Mouse (Mus musculus) ovary, adult 18-20 months (tissue): ENCODE data around the gene Vat1l.

Experiments used
- DNase-seq: peaks from one replicate; pipeline ENCODE4 v3.0.0; 2022; ENCODE audit warnings: low spot score, mixed read lengths

The Vat1l gene

DNA sequence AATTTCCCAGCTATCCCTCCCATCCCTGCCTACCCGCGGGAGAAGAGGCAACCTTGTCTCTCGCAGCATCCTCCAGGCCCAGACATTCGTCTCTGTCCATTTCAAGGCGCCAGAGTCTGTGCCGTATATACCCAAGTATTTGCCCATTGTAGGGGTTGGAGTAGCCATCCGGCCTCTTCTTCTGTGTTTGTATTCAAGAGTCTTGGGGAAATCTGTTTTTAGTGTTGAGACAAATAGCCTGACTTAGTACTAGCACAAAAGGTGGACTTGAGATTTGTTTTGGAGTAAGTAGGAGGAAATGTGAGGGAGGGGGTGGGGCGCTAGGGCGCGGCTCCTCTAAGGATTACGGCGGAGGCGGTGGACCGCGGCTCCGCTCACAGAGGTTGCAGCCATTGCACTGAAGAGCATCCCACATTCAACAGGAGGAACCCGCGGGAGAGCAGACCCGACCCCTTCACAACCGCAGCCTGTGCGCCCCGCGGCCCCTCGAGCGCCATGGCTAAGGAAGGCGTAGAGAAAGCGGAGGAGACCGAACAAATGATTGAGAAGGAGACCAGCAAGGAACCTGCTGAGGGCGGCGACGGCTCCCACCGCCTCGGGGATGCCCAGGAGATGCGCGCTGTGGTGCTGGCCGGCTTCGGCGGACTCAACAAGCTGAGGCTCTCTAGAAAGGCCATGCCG lies at the start of gene Vat1l:
TSS of gene Vat1l (plus strand) at position 392 of the 681 bp plus-strand sequence.
- no peak for DNase-seq

DNA sequence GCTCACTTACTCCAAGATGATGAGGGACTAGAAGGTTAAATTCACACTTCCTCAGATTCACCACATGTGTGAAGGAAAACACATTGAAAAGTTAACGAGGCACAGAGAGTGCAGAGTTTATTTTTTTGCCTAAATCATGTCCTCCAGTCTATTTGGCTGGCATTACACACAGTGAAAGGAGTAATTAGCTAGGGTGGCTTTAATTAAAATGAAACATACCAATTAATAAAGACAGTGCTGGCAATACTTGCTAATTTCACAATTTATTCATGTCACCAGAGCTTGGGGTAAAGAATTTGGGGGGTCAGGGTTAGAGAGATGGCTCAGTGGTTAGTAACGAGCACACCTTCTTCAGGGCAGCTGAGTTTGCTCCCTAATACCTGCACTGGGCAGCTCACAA lies 46.8 kb upstream of the Vat1l start:
- no peak for DNase-seq

DNA sequence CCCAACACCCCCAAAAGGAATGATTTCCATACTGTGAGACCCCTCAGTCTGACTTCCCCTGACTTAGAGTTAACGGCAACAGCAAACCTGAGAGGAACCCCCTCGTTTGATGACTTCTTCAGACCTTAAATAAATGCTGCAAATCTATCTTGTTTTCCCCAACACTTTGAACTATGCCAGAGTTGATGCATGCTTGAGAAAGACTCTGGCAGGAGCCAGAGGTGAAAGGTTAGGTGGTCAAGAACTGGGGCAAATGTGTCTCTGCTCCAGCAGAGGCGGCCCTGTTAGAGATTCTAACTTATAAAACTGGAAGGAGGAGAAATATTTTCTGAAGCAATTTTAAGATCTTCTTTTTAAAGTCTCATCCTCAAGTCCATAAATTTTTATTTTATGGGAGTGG lies 45.7 kb upstream of the Vat1l start:
- DNase-seq: no peak

DNA sequence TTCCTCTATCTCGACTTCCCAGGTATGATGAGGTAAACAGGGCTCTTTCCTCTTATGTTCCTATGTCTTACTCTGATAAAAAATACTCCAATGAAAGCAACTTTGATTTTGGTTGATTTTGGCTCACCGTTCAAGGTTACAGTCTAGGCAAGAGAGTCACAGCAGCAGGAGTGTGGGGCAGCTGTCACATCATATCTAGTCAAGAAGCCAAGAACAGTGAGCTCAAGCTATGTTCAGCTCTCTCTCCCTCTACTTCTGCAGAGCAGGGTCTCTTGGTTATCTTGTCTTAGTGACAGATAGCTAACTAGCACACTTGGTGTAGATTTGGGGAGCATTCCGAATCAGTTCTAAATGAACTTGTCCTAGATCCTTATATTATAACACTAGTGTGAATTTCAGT lies 41.5 kb upstream of the Vat1l start:
- DNase-seq: no peak

DNA sequence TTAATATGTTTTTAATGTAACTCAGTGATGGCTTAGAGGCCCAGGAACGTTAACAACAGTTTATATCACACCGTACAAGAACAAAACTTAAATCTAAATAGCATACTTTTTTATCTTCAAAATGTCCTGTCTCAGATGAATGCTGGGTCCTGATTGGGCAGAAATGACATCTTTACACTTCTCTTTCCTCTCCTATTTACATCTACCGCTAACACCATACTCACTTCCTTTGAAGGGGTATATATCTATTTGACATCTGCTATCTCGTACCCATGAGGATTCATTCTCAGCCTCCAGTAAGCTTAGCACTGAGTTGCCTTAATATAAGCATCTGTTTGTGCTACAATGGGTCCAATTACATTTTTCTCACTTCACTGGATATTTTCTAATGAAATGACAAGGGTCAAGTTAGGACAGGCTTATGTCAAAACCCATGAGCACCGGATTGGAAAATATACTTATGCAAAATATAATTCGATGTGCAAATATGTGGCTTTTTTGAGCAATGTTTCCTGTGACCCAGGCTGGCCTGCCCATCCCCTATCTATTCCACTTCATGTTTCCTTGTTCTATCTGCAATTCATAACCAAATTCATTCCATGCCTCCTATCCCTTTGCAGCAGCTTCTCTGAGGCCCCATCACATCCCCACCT lies 40.8 kb upstream of the Vat1l start:
- DNase-seq: no peak

DNA sequence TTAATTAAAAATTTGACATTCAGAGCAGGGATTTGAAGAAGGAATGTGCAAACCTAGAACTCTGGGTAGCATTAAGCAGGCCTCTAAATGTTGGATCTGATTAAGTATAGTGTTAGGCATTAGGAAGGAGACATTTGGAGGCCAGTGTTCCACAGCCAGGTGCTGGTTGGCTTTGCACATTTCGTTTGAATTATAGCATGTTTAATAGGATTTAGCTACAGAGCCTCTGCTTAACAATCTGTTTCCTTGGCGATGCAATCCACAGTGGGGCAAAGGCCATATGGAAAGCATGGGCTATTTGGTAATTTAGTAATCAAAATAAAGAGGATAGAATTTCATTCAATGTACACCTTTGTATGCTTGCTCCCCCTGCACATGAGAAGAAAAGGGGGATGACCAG lies 39.7 kb upstream of the Vat1l start:
- DNase-seq: no peak

DNA sequence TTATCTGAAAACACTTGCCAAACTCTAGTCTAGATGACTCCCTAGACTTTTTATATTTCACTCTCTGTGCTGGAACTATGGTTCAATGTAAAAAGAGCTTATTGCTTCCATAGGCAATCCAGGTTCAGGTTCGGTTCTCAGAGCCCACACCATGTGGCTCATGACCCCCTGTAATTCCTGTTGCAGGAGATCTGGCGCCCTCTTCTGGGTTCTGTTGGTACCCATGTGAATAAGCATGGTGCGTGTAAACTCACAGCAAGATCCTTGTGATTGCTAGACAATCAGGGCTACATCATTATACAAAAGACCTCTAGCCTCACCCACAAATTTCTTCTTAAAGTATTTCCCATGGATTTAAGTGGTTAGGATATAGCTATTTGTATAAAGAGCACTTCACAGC lies 28.7 kb upstream of the Vat1l start:
- DNase-seq: no peak

DNA sequence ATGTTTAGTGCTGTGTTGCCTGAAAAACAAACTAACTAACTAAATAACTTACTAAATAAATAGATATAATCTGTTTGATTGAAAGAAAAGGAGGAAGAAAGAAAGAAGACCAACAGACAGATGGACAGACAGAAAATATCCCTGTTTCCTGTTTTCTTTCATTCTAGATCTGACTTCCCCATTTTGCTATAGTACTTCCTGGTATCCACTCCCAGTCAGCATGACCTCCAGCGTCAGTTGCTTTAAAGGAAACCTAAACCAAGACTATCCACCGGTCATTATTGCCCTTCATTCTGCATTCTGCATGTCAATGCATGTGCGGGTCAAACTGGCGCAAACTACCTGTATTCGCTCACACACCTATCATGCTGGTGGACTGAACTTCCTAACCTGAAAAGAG lies 12.1 kb upstream of the Vat1l start:
- DNase-seq: no peak

DNA sequence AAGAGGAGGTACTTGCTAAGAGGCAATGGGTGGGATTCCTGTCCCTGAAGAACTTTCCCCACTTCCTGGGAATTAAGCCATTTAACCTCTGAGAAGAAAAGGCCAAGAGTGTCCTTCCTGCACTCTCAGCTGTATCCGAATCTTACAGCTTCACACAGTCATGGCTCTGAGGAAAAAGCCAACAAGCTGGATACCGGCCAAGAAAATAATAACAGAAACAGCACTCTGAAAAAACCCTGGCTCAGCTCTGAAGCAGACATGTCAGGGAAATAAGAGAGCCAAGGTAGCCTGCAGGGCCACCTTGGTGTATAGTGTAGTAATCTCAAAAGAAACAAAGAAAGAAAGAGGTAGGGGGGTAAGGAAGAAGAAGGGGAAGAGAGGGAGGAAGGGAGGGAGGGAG lies 6.4 kb upstream of the Vat1l start:
- DNase-seq: no peak

DNA sequence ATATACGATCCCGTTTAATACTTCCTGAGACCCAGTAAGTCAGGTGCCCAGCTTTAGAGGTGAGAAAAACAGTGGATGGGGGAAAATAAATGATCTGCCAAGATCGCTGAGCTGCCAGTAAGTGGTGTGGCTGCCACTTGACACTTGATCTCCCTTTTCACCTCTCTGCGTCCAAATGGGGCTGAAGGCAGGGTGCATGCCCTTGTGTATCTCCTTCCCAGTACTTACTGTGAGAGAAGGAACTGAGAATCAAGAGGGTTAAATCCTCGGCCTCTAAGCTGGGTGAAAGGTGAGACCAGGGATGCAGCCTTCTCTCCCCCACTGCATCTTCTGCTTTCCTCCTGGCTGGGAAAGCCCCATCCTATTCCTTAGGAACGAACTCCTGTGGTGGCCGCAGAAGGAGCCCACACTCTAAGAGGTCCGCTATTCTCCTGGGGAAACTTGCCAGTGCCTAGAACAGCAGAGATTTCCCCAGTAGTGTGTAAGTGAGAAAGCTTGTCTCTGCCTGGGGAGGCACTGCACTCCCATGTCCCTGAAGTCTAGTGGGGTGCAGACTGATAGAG lies 1.1 kb downstream of the Vat1l start:
- DNase-seq: no peak

DNA sequence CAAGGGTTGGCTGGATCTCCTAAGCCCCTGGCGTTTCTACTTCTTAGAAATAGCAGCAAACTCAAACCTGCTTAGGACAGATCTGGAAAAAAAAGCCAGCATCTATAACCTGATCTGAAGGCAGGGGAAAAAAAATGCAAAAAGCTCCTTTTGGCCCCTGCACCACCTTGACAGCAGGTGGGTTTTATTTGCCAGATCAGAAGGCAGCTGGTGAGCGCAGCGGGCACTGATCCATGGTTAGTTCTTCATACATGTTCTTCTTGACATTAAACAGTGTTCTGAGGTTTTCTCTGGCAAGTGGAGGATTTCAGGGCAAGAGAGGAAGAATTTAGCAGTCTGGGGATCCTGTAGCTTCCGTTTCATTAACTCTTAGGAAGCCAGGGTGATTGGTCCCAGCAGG lies 1.6 kb downstream of the Vat1l start:
- DNase-seq: no peak

DNA sequence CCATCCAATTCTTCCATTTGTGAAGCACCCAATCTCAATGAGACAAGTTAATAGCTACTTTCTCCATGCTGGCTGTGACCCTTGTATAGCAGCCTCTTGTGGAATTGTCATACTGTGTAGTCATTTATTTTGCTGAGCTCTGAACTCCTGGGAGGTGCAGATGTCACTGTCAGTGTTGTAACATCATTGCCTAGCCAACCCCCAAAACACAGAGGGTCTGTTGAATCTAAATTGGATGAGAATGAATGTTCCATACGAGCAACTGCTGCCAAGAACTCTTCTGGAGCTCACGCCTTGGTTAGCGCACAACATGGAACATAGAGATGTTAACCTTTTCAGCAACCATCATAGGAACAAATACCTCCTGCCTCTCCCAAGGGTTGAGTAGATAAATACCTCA lies 15.4 kb downstream of the Vat1l start:
- DNase-seq: no peak

DNA sequence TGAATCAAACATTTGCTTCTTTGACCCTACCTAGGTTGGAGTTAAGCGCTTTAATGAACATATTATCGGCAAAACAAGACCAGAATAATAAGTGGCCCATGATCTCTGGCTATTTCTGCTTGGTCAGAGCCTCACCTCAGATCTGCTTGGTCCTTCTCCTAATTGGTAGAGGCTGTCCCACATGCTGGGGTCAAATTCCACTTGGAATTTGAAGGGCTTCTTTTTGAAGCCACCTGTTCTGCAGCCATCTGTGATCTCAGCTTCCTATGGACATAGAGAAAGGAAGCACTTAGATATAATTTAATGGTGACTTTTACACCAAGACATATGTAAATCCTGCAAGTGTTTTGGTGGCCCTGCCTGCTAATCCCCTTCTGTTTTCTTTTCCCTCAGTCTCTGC lies 16.6 kb downstream of the Vat1l start:
- no peak for DNase-seq

DNA sequence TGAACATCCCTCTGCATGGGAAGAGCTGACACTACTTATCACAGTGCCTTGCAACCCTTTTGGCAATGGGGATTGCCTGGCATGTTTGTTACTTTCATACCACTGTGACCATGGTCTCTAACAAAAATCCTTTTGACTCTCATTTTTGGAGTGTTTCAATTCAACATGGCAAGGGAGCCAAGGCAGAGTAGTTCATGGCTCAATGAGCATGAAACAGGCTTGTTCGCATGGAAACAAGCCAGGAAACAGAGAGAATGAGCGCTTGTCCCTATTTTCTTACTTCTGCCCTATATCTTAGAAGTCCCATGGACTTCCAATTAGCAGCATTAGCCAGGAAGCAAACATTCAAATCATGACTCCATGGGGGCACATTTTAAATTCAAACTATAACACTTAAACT lies 18.6 kb downstream of the Vat1l start:
- no peak for DNase-seq

DNA sequence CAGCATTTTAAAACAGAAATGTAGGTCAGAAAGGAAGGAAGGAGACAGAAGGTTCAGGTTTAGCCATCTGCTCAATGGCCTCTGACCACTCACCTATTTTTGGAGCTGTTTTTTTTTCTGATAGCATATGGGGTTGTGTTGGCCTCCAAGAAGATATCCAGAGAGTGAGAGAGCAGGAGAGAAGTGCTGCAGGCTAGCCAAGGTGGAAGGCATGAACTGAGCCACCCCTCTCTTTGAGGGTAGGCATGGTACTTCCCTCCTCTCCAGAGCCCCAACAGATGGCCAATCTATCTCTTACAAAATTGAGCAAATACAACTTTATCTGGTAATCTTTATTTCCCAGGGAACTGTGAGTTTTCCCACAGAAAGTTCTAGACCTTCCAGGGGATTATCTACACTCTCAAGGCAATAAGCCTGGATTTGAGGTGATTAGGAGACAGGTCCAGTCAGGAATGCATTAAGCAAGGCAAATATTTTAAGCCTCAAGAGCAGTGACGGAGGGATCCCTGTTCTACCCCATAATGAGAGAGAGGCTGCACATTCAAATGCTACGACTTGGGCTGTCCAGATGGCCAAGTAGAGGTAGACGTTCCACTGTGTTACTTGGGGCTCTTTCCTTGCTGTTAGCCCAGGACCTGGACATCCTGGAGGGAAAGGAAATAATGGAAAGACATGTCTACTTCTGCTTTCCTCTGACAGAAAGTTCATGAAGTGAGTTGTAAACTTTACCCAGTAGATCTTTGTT lies 46.1 kb downstream of the Vat1l start:
- no peak for DNase-seq

DNA sequence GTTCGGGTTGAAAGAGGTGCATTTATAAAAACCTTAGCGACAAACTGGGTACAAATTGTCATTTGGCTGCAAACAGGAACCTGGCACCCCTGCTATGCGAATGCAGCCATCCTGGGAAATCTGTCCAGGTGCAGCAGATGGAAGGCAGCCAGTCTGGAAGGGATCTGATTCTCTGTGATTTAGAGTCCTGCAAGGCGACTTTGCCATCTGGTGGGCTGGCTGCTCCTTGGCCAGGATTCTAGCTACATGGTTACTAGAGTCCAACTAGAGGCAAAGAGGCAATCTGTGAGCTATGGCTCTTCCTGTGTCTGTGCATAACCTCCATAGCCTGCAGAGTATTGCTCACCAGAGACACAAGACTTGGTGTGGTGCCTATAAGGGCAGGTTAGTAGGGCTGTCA lies 53.3 kb downstream of the Vat1l start:
- DNase-seq: no peak

DNA sequence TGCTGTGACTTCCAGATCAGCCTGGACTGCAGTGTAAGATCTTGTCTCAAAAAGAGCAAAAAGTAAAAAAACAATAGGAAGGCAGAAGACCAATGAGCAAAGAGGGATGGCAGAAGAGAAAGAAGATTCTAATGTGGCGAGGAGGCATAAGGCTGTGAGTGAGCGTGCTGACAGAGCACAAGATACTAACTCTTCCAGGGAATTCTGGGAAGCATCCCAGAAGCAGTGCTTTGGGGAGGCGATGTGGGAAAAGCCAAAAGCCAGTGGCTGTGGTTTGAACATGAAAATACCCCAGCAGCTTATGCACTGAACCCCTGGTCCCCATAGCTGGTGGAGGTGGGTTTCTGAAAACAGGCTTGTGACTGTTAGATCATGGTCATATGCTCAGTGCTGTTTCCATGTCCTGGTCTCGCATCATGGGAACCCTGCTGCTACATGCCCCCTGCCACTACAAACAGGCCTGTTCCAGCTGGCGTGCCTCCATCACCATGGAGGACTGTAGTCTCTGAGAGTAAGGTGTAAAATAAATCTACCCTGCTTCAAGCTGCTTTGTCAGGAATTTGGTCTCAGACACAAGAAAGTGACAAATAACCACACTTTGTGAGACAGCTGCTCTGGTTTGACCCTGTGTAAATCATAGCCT lies 54.4 kb downstream of the Vat1l start:
- no peak for DNase-seq

DNA sequence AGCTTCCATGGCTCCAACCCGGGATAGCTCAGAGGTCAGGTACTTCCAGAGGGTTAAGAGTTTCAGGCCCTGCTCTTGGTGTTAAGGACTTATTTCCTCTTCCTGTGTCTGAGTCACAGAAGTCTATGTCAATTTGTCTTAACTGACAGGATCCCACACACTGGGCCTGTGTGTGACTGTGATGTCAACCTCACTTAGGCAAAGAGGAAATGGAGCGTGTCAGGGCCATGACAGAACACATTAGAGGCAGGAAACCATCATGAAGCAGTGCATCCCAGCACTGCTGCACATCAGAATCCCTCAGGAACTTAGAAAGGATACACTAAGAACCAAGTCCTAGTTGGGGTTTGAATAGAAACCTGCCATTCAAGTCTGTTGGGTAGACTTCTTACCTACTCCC lies 56.9 kb downstream of the Vat1l start:
- DNase-seq: no peak

DNA sequence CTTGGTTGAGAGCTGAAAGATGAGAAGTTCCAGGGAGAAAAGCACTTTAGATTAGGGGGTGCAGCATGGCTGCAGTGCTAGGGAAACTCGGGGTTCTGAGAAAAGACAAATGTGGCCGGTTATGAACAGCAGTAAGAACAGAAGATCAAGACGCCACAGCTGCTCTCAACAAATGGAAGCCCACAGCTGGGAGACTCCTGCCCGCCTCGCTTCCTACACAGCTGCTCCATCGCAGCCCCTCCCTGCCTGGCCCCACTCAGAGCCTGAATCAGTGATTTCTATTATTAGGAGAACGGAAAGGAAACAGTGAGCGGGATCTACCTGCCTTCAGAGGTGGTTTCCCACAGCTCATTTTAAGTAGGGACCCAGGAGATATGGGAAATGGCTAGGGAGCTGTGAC lies 69.1 kb downstream of the Vat1l start:
- DNase-seq: no peak

DNA sequence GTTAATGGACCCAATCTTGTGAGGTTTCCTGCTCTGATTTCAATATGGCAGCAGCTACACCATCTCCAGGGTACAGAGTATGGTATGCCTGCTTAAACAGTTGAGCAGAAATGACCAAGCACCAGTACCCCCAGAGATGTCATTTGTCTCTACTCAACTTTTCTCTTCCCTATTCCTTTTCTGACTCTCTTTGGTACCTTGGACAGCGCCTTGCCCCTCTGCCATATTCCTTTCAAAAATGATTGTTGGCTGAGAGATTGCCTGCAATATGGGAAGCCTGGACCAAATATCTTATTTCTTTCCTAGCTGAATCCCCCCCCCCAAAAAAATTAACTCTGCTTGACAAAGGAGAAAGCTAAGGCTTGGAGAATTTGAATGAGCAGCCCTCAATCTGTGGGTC lies 75.7 kb downstream of the Vat1l start:
- DNase-seq: no peak

DNA sequence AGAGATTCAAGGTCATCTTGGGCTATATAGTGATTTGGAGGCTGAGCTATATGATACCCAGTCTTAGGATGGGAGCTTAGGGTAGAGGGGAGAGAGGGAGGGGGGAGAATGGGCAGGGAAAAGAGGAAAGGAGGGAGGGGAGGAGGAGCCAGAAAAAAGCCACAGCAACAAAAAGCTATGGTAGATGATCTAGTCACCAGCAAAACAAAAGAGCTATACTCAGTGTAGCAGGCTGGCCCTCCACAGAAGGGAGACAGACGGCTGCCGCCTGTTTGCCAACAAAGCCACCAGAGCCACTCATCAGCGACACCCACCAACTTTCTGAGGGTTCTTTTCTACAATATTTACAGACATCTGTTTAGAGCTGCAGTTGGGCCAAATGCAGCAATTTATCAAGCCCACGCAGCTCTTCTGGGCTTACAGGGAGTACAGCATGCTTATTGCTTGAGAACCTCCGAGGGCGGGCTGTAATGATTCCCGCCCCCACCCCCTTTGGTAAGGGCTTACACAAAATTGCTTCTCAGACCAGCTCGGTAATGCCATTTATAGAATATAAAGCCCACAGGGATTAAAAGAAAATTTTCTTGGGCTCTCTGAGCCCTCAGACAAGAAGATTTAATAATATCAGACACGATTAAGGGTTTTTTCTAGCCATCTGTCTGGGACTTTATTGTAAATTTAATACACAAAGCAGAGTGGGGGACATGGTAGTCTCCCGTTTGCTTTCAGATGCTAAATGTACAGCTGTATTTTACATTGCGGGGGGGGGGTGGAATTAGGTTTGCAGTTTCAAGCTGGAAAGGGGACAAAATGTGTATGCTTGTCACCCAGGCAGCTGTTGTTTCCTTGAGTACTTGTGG lies 89.7 kb downstream of the Vat1l start:
- DNase-seq: no peak

DNA sequence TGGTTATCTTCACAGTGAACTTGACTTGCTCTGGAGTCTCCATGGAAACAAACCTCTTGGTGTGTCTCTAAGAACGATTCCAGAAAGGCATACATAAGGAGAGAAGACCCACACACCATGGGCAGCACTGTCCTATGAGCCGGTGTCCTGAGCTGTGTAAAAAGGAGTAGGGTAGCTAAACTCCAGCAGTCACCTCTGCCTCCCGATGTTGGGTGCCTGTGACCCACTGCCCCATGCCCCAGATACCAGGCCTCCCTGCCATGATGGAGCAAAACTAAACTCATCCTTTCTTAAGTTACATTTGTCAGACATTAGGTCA lies 90.3 kb downstream of the Vat1l start:
- DNase-seq: no peak
